Mouse (Mus musculus): ENCODE measurements around the gene Umad1. TPM values are rescaled to one million over a fixed set of nuclear protein-coding genes. Genes with fewer than 3 reads are reported as not detected.

Gene Umad1
- total RNA-seq, 1 experiment from 2014 or later = 19.1 TPM

GRCm38 (mm10) chr6:8484437-8485275 is 225.6 kb downstream of the Umad1 start:
- no peak for DNase-seq

- DNase-seq = no peak
Observed at GRCm38 (mm10) chr6:8485414-8486175, 226.5 kb downstream of the Umad1 start.

- no peak for DNase-seq
Observed at GRCm38 (mm10) chr6:8486391-8487043, 227.4 kb downstream of the Umad1 start.

GRCm38 (mm10) chr6:8487044-8487853 is 228.2 kb downstream of the Umad1 start:
- DNase-seq = no peak

GRCm38 (mm10) chr6:8488249-8488648 is 229.2 kb downstream of the Umad1 start:
- no peak for DNase-seq

- no peak for DNase-seq
Observed at GRCm38 (mm10) chr6:8489266-8489665, 230.2 kb downstream of the Umad1 start.

GRCm38 (mm10) chr6:8489938-8490585 is 231.0 kb downstream of the Umad1 start:
- no peak for DNase-seq

GRCm38 (mm10) chr6:8492248-8492647 is 233.2 kb downstream of the Umad1 start:
- no peak for DNase-seq

GRCm38 (mm10) chr6:8495109-8495826 is 236.2 kb downstream of the Umad1 start:
- no peak for DNase-seq

GRCm38 (mm10) chr6:8495827-8496222 is 236.7 kb downstream of the Umad1 start:
- DNase-seq = no peak

GRCm38 (mm10) chr6:8497234-8497867 is 238.3 kb downstream of the Umad1 start:
- DNase-seq = no peak

GRCm38 (mm10) chr6:8497868-8498257 is 238.8 kb downstream of the Umad1 start:
- DNase-seq = no peak

- no peak for DNase-seq
Observed at GRCm38 (mm10) chr6:8498961-8499360, 239.9 kb downstream of the Umad1 start.

GRCm38 (mm10) chr6:8503953-8504352 is 244.9 kb downstream of the Umad1 start:
- no peak for DNase-seq

GRCm38 (mm10) chr6:8504521-8505228 is 245.6 kb downstream of the Umad1 start:
- no peak for DNase-seq

- no peak for DNase-seq
Observed at GRCm38 (mm10) chr6:8506631-8507030, 247.5 kb downstream of the Umad1 start.
